9 mouse cellular contexts compared by ENCODE assay signal in the genomic region with DNA sequence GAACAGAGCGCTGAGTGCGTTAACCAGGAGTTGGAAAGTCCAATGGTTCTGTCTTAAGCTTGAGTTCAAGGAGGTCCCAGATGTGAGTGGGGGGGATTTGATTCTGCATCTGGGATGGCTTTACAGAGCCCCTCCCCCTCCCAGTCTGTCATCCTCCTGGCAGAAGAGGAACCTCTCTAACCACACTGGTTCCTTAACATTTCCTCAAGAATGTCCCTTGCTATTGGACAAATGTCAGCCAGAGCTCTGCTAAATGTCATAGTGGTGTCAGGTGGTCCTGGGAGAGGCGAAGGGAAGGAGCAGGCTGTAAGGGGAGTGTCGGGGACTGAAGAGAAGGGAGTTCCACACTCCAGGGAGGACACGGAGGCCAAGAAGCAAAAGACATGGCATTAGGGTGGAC. TPM values are rescaled to one million over a fixed set of nuclear protein-coding genes. Genes with fewer than 3 reads are reported as not detected.
DNase-seq lines count a peak whose midpoint lies in the region; ATAC-seq and TF ChIP-seq lines count a peak whose summit lies in the region.
"Had no signal": no experiment of that assay in that cellular context is flagged by ENCODE, and none has a peak within 500 bp of the region (broad histone marks: within the 10 kb centered on the region; RNA-seq: fewer than 3 reads in every experiment).

No protein-coding gene starts in this region.

- no peak for TF ChIP-seq EP300 in liver, postnatal 0 days (IDR thresholded peaks at IDR 0.05; ENCODE audit: low read depth)

- H3K4me1 ChIP-seq in intestine, embryonic 14.5 days (replicated peaks; ENCODE audit: control insufficient read depth, insufficient read depth, low read length) = peaks cover 7% of the 10 kb centered on the region
- H3K4me1 ChIP-seq in intestine, postnatal 0 days (replicated peaks; ENCODE audit: control insufficient read depth, insufficient read depth, low read length) = no peaks in the 10 kb centered on the region
- H3K4me1 ChIP-seq in E14TG2a.4 (replicated peaks; ENCODE audit: low read depth, low read length) = peaks cover 44% of the 10 kb centered on the region
- peaks cover 29% of the 10 kb centered on the region for H3K4me1 ChIP-seq in embryonic facial prominence, embryonic 10.5 days
- peaks cover 32% of the 10 kb centered on the region for H3K4me1 ChIP-seq in liver, postnatal 0 days (ENCODE audit: insufficient read depth)
- H3K4me1 ChIP-seq in hindbrain, postnatal 0 days (ENCODE audit: insufficient read depth, low read length) = no peaks in the 10 kb centered on the region
- H3K4me1 ChIP-seq in forebrain, postnatal 0 days (ENCODE audit: insufficient read depth) = peaks cover 4% of the 10 kb centered on the region

- no peak for DNase-seq in intestine, embryonic 14.5 days (ENCODE audit: low spot score)
- no peak for DNase-seq in embryonic facial prominence, embryonic 10.5 days (ENCODE audit: low spot score)
- DNase-seq in liver, postnatal 0 days = peak; percentile 19
- no peak for DNase-seq in hindbrain, postnatal 0 days (ENCODE audit: low spot score)
- DNase-seq in forebrain, postnatal 0 days = no peak
- DNase-seq in spleen, postnatal 36 days (ENCODE audit: low spot score in 2 of 2) = no peak

- H3K9me3 ChIP-seq in intestine, embryonic 14.5 days (ENCODE audit: control insufficient read depth, low read length) = no peaks in the 10 kb centered on the region
- H3K9me3 ChIP-seq in intestine, postnatal 0 days (ENCODE audit: control insufficient read depth) = no peaks in the 10 kb centered on the region
- no peaks in the 10 kb centered on the region; the same call in 1 of the 2 replicates for H3K9me3 ChIP-seq in E14TG2a.4 (ENCODE audit: low read length)
- H3K9me3 ChIP-seq in embryonic facial prominence, embryonic 10.5 days = no peaks in the 10 kb centered on the region
- H3K9me3 ChIP-seq in liver, postnatal 0 days (ENCODE audit: low read length) = no peaks in the 10 kb centered on the region
- H3K9me3 ChIP-seq in hindbrain, postnatal 0 days (ENCODE audit: low read length) = no peaks in the 10 kb centered on the region
- H3K9me3 ChIP-seq in forebrain, postnatal 0 days (ENCODE audit: low read length) = no peaks in the 10 kb centered on the region
- H3K9me3 ChIP-seq: midbrain, embryonic 12.5 days had no signal

- no peak overlapping the region for H3K4me2 ChIP-seq in intestine, embryonic 14.5 days (ENCODE audit: low read length)
- no peak overlapping the region for H3K4me2 ChIP-seq in intestine, postnatal 0 days (replicated peaks; ENCODE audit: low read depth)
- H3K4me2 ChIP-seq in liver, postnatal 0 days (ENCODE audit: low read depth, low read length) = peak overlapping the region; percentile 58
- no peak overlapping the region for H3K4me2 ChIP-seq in hindbrain, postnatal 0 days (ENCODE audit: low read depth, low read length)
- H3K4me2 ChIP-seq in forebrain, postnatal 0 days (ENCODE audit: low read depth) = no peak overlapping the region
- H3K4me2 ChIP-seq: midbrain, embryonic 12.5 days had no signal

- no peaks in the 10 kb centered on the region for H3K36me3 ChIP-seq in intestine, embryonic 14.5 days (ENCODE audit: control insufficient read depth, insufficient read depth, low read length)
- no peaks in the 10 kb centered on the region for H3K36me3 ChIP-seq in intestine, postnatal 0 days (ENCODE audit: control insufficient read depth, insufficient read depth)
- H3K36me3 ChIP-seq in E14TG2a.4 (ENCODE audit: insufficient read depth, low read length) = no peaks in the 10 kb centered on the region
- H3K36me3 ChIP-seq in embryonic facial prominence, embryonic 10.5 days (replicated peaks) = no peaks in the 10 kb centered on the region
- H3K36me3 ChIP-seq in liver, postnatal 0 days (replicated peaks; ENCODE audit: insufficient read depth, low read length) = no peaks in the 10 kb centered on the region
- H3K36me3 ChIP-seq in hindbrain, postnatal 0 days (ENCODE audit: insufficient read depth, low read length) = no peaks in the 10 kb centered on the region
- no peaks in the 10 kb centered on the region for H3K36me3 ChIP-seq in forebrain, postnatal 0 days (ENCODE audit: insufficient read depth)
- H3K36me3 ChIP-seq: midbrain, embryonic 12.5 days had no signal

- no peaks in the 10 kb centered on the region for H3K27me3 ChIP-seq in intestine, embryonic 14.5 days (replicated peaks; ENCODE audit: control insufficient read depth, insufficient read depth, low read length)
- no peaks in the 10 kb centered on the region for H3K27me3 ChIP-seq in intestine, postnatal 0 days (replicated peaks; ENCODE audit: control insufficient read depth, insufficient read depth, low read length)
- H3K27me3 ChIP-seq in E14TG2a.4 (ENCODE audit: insufficient read depth, low read length) = peaks cover 34% of the 10 kb centered on the region
- peaks cover 44% of the 10 kb centered on the region for H3K27me3 ChIP-seq in embryonic facial prominence, embryonic 10.5 days (replicated peaks; ENCODE audit: low read depth, poor library complexity, severe bottlenecking)
- no peaks in the 10 kb centered on the region for H3K27me3 ChIP-seq in liver, postnatal 0 days (ENCODE audit: insufficient read depth, low read length)
- H3K27me3 ChIP-seq in hindbrain, postnatal 0 days (ENCODE audit: insufficient read depth, low read length) = no peaks in the 10 kb centered on the region
- H3K27me3 ChIP-seq in forebrain, postnatal 0 days (ENCODE audit: insufficient read depth, low read length) = peaks cover 8% of the 10 kb centered on the region

- no peak overlapping the region for H3K9ac ChIP-seq in intestine, embryonic 14.5 days (ENCODE audit: low read length)
- no peak overlapping the region for H3K9ac ChIP-seq in intestine, postnatal 0 days (ENCODE audit: low read depth, low read length)
- peak overlapping the region; percentile 18; the same call in 1 of the 2 replicates for H3K9ac ChIP-seq in liver, postnatal 0 days (replicated peaks)
- H3K9ac ChIP-seq in hindbrain, postnatal 0 days (replicated peaks; ENCODE audit: low read length) = no peak overlapping the region
- no peak overlapping the region for H3K9ac ChIP-seq in forebrain, postnatal 0 days
- H3K9ac ChIP-seq: midbrain, embryonic 12.5 days had no signal

- 59% methylated on average over 5 of the region's 5 CpGs for WGBS in intestine, embryonic 14.5 days
- WGBS in intestine, postnatal 0 days = 69% methylated on average over 5 of the region's 5 CpGs
- WGBS in embryonic facial prominence, embryonic 10.5 days = 78% methylated on average over 5 of the region's 5 CpGs
- WGBS in liver, postnatal 0 days (ENCODE audit: insufficient replicate concordance) = 37% methylated on average over 5 of the region's 5 CpGs
- WGBS in hindbrain, postnatal 0 days = 74% methylated on average over 5 of the region's 5 CpGs
- 81% methylated on average over 5 of the region's 5 CpGs for WGBS in forebrain, postnatal 0 days

- H3K4me3 ChIP-seq in intestine, embryonic 14.5 days (ENCODE audit: low read depth, low read length) = no peak overlapping the region
- H3K4me3 ChIP-seq in intestine, postnatal 0 days (ENCODE audit: low read depth, low read length) = no peak overlapping the region
- peak overlapping the region; percentile 41 for H3K4me3 ChIP-seq in E14TG2a.4 (replicated peaks; ENCODE audit: low read length)
- H3K4me3 ChIP-seq in embryonic facial prominence, embryonic 10.5 days = 0 out of 2 replicates have a peak overlapping the region, but pooled peaks have one; percentile 39
- H3K4me3 ChIP-seq in liver, postnatal 0 days (ENCODE audit: low read depth, low read length) = peak overlapping the region; percentile 17
- no peak overlapping the region for H3K4me3 ChIP-seq in hindbrain, postnatal 0 days (ENCODE audit: low read length)
- no peak overlapping the region for H3K4me3 ChIP-seq in forebrain, postnatal 0 days (ENCODE audit: low read depth, low read length)
- H3K4me3 ChIP-seq: midbrain, embryonic 12.5 days had no signal

- no peak for TF ChIP-seq CTCF in intestine, postnatal 0 days (IDR thresholded peaks at IDR 0.05; ENCODE audit: low read depth)
- TF ChIP-seq CTCF in E14TG2a.4 (conservative IDR thresholded peaks at IDR 0.05; ENCODE audit: low read length) = no peak
- no peak for TF ChIP-seq CTCF in liver, postnatal 0 days (IDR thresholded peaks at IDR 0.05; ENCODE audit: low read depth)
- no peak for TF ChIP-seq CTCF in hindbrain, postnatal 0 days (IDR thresholded peaks at IDR 0.05; ENCODE audit: low read depth)
- no peak for TF ChIP-seq CTCF in forebrain, postnatal 0 days (IDR thresholded peaks at IDR 0.05; ENCODE audit: low read depth)

- no peak for ATAC-seq in intestine, embryonic 14.5 days (replicated peaks; ENCODE audit: low FRiP score, low TSS enrichment, low read depth)
- ATAC-seq in intestine, postnatal 0 days = no peak
- ATAC-seq in liver, postnatal 0 days = peak; percentile 36; the same call in 1 of the 2 replicates
- no peak for ATAC-seq in hindbrain, postnatal 0 days
- ATAC-seq in forebrain, postnatal 0 days = no peak

- 0 out of 2 replicates have a peak overlapping the region, but pooled peaks have one; percentile 47 for H3K27ac ChIP-seq in intestine, embryonic 14.5 days (ENCODE audit: low read depth)
- no peak overlapping the region for H3K27ac ChIP-seq in intestine, postnatal 0 days (ENCODE audit: low read depth, low read length)
- peak overlapping the region; percentile 71; the same call in 1 of the 2 replicates for H3K27ac ChIP-seq in embryonic facial prominence, embryonic 10.5 days (replicated peaks)
- peak overlapping the region; percentile 86 for H3K27ac ChIP-seq in liver, postnatal 0 days (ENCODE audit: low read depth)
- H3K27ac ChIP-seq in hindbrain, postnatal 0 days = no peak overlapping the region
- no peak overlapping the region for H3K27ac ChIP-seq in forebrain, postnatal 0 days (ENCODE audit: low read depth, low read length)
- H3K27ac ChIP-seq: midbrain, embryonic 12.5 days had no signal

RNA-seq across cellular contexts. Expression of gene Abi3, which starts 0.7 kb away (rescaled TPM):
- polyA plus RNA-seq in intestine, embryonic 14.5 days (2014; fragmentation: Nextera tagmentation; extraction: Ambion mirVana) = 4.8 TPM in 2 replicates
- polyA plus RNA-seq in intestine, postnatal 0 days (2015; fragmentation: Nextera tagmentation; extraction: Ambion mirVana) = 7.5 and 8.1 TPM in 2 replicates
- polyA plus RNA-seq in embryonic facial prominence, embryonic 10.5 days (2016; fragmentation: Nextera tagmentation; extraction: Ambion mirVana) = 3.7 and 4.1 TPM in 2 replicates
- 9.8 and 10.2 TPM in 2 replicates for polyA plus RNA-seq in liver, postnatal 0 days (2015; fragmentation: Nextera tagmentation; extraction: Ambion mirVana)
- total RNA-seq in hindbrain, postnatal 0 days (2014; rRNA removed) = 1.9 and 3.2 TPM in 2 replicates
- 1.6 and 3.1 TPM in 2 replicates for polyA plus RNA-seq in hindbrain, postnatal 0 days (2015; fragmentation: Nextera tagmentation; extraction: Ambion mirVana)
- total RNA-seq in forebrain, postnatal 0 days (2014; rRNA removed) = 0.19 and 0.62 TPM in 2 replicates
- 1.4 and 1.5 TPM in 2 replicates for polyA plus RNA-seq in forebrain, postnatal 0 days (2015; fragmentation: Nextera tagmentation; extraction: Ambion mirVana)

RNA-seq across cellular contexts. Expression of gene Gngt2, which starts 5.9 kb away (rescaled TPM):
- polyA plus RNA-seq in intestine, embryonic 14.5 days (2014; fragmentation: Nextera tagmentation; extraction: Ambion mirVana) = 17.2 and 19.1 TPM in 2 replicates
- 19.9 and 23.2 TPM in 2 replicates for polyA plus RNA-seq in intestine, postnatal 0 days (2015; fragmentation: Nextera tagmentation; extraction: Ambion mirVana)
- polyA plus RNA-seq in embryonic facial prominence, embryonic 10.5 days (2016; fragmentation: Nextera tagmentation; extraction: Ambion mirVana) = 9.5 and 10.0 TPM in 2 replicates
- polyA plus RNA-seq in liver, postnatal 0 days (2015; fragmentation: Nextera tagmentation; extraction: Ambion mirVana) = 30.2 and 32.2 TPM in 2 replicates
- 0.63 TPM in 1 of 2 replicates, not detected in the other for total RNA-seq in hindbrain, postnatal 0 days (2014; rRNA removed)
- polyA plus RNA-seq in hindbrain, postnatal 0 days (2015; fragmentation: Nextera tagmentation; extraction: Ambion mirVana) = 2.9 and 3.9 TPM in 2 replicates
- 1.0 and 1.6 TPM in 2 replicates for total RNA-seq in forebrain, postnatal 0 days (2014; rRNA removed)
- polyA plus RNA-seq in forebrain, postnatal 0 days (2015; fragmentation: Nextera tagmentation; extraction: Ambion mirVana) = 1.9 and 2.9 TPM in 2 replicates

RNA-seq across cellular contexts. Expression of gene Phospho1, which starts 18.7 kb away (rescaled TPM):
- 0.39 TPM in 1 of 2 replicates, not detected in the other for polyA plus RNA-seq in intestine, embryonic 14.5 days (2014; fragmentation: Nextera tagmentation; extraction: Ambion mirVana)
- polyA plus RNA-seq in intestine, postnatal 0 days (2015; fragmentation: Nextera tagmentation; extraction: Ambion mirVana) = 2.6 and 2.9 TPM in 2 replicates
- polyA plus RNA-seq in embryonic facial prominence, embryonic 10.5 days (2016; fragmentation: Nextera tagmentation; extraction: Ambion mirVana) = not detected in 2 replicates
- polyA plus RNA-seq in liver, postnatal 0 days (2015; fragmentation: Nextera tagmentation; extraction: Ambion mirVana) = 1.9 and 2.0 TPM in 2 replicates
- total RNA-seq in hindbrain, postnatal 0 days (2014; rRNA removed) = 5.2 and 6.3 TPM in 2 replicates
- 0.59 TPM in 1 of 2 replicates, not detected in the other for polyA plus RNA-seq in hindbrain, postnatal 0 days (2015; fragmentation: Nextera tagmentation; extraction: Ambion mirVana)
- total RNA-seq in forebrain, postnatal 0 days (2014; rRNA removed) = 0.90 and 2.7 TPM in 2 replicates
- polyA plus RNA-seq in forebrain, postnatal 0 days (2015; fragmentation: Nextera tagmentation; extraction: Ambion mirVana) = not detected in 2 replicates
- polyA plus RNA-seq: midbrain, embryonic 12.5 days had no signal

Comparison
In these comparisons a context has a peak if more than half of its experiments do, and no peak if none do; other contexts are left out.
1. H3K27ac ChIP-seq: peak in intestine, embryonic 14.5 days (single experiment), embryonic facial prominence, embryonic 10.5 days (single experiment) and liver, postnatal 0 days (single experiment); none in intestine, postnatal 0 days (single experiment), hindbrain, postnatal 0 days (single experiment) and forebrain, postnatal 0 days (single experiment).
2. H3K4me3 ChIP-seq: peak in E14TG2a.4 (single experiment), embryonic facial prominence, embryonic 10.5 days (single experiment) and liver, postnatal 0 days (single experiment); none in intestine, embryonic 14.5 days (single experiment), intestine, postnatal 0 days (single experiment), hindbrain, postnatal 0 days (single experiment) and forebrain, postnatal 0 days (single experiment).